Mouse (Mus musculus) lung, adult 2 months (tissue): ENCODE measurements around the gene Ak5.

Source experiments
- CTCF ChIP-seq: fragments of 200-500 bp; IDR thresholded peaks from 2 replicates; pipeline ENCODE4 v1.5.1; 2011; ENCODE audit warnings: mild to moderate bottlenecking, low read length, control low read depth; ENCODE audit not compliant: insufficient read depth
- POLR2A ChIP-seq: fragments of 200-500 bp; IDR thresholded peaks from 2 replicates; pipeline ENCODE4 v1.6.1; 2011; ENCODE audit warnings: low read depth, mild to moderate bottlenecking, control low read depth, low read length, borderline replicate concordance; ENCODE audit errors: extremely low read depth

GRCm38 (mm10) chr3:152521054-152521453 is 147.1 kb downstream of the Ak5 start:
- TF ChIP-seq POLR2A (no peak), CTCF (no peak)
